Mouse (Mus musculus): ENCODE measurements around the gene Gpd1.

DNA sequence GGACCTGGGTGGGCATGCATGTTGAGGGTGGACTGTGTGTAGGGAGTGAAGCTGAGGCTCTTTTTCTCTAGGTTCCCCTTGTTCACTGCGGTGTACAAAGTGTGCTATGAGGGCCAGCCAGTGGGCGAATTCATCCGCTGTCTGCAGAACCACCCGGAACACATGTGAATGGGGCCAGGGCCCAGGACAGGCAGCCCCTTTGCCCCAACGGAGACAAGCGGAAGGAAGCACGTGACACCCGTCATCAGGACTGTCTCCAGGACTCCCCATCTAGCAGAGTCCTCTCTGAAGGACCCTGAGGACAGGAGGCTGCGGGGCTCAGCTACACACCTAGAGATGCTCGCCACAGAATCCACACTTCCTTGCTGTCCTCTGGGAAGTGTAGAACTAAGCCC is 5.8 kb downstream of the Gpd1 start:
- TF ChIP-seq CTCF (IDR thresholded peaks at IDR 0.05; ENCODE audit: low read depth) (no peak), EP300 (IDR thresholded peaks at IDR 0.05; ENCODE audit: low read depth) (no peak)
